In genomic region chr15:87541656-87542055, GRCm38 (mm10) we compare ENCODE assay signal across 15 mouse cellular contexts. TPM values are rescaled to one million over a fixed set of nuclear protein-coding genes. Genes with fewer than 3 reads are reported as not detected.
A peak's percentile ranks its signal among the peaks of the same experiment; 100 is the strongest.
DNase-seq lines count a peak whose midpoint lies in the region; ATAC-seq and TF ChIP-seq lines count a peak whose summit lies in the region.
"Had no signal": no experiment of that assay in that cellular context is flagged by ENCODE, and none has a peak within 500 bp of the region (broad histone marks: within the 10 kb centered on the region; RNA-seq: fewer than 3 reads in every experiment).

No protein-coding gene starts in this region.

- no peak overlapping the region for H3K4me3 ChIP-seq in lung, embryonic 14.5 days (ENCODE audit: low read depth, low read length)
- no peak overlapping the region for H3K4me3 ChIP-seq in lung, postnatal 0 days (ENCODE audit: low read depth, low read length)
- H3K4me3 ChIP-seq in cortical plate, adult 2 months (ENCODE audit: insufficient read depth, low read length): no peak overlapping the region
- H3K4me3 ChIP-seq: hindbrain, embryonic 13.5 days; limb, embryonic 13.5 days had no signal

- H3K27me3 ChIP-seq in lung, embryonic 14.5 days (ENCODE audit: insufficient read depth, low read length): peaks cover 45% of the 10 kb centered on the region
- peaks cover 30% of the 10 kb centered on the region for H3K27me3 ChIP-seq in lung, postnatal 0 days (replicated peaks; ENCODE audit: insufficient read depth, low read length)

- H3K36me3 ChIP-seq in lung, embryonic 14.5 days (ENCODE audit: insufficient read depth): no peaks in the 10 kb centered on the region
- H3K36me3 ChIP-seq in lung, postnatal 0 days (ENCODE audit: insufficient read depth, low read length): no peaks in the 10 kb centered on the region
- H3K36me3 ChIP-seq: hindbrain, embryonic 13.5 days; limb, embryonic 13.5 days had no signal

- H3K9ac ChIP-seq in lung, embryonic 14.5 days: no peak overlapping the region
- no peak overlapping the region for H3K9ac ChIP-seq in lung, postnatal 0 days (replicated peaks; ENCODE audit: low read depth)
- H3K9ac ChIP-seq: hindbrain, embryonic 13.5 days; limb, embryonic 13.5 days had no signal

- 56% methylated on average over 1 of the region's 1 CpGs for WGBS in lung, embryonic 14.5 days
- 36% methylated on average over 1 of the region's 1 CpGs for WGBS in lung, postnatal 0 days

- no peaks in the 10 kb centered on the region for H3K4me1 ChIP-seq in lung, embryonic 14.5 days (ENCODE audit: insufficient read depth)
- H3K4me1 ChIP-seq in lung, postnatal 0 days (ENCODE audit: insufficient read depth, low read depth, low read length): no peaks in the 10 kb centered on the region
- H3K4me1 ChIP-seq in cortical plate, adult 2 months (ENCODE audit: control insufficient read depth, insufficient read depth, low read length): no peaks in the 10 kb centered on the region; the same call in 1 of the 2 replicates

- TF ChIP-seq EP300 in lung, postnatal 0 days (IDR thresholded peaks at IDR 0.05): no peak

- no peak for TF ChIP-seq POLR2A in brain, embryonic 14.5 days (IDR thresholded peaks at IDR 0.05; ENCODE audit: borderline replicate concordance, extremely low read depth, insufficient read depth, insufficient read length, poor library complexity, severe bottlenecking)
- no peak for TF ChIP-seq POLR2A in cortical plate, adult 2 months (IDR thresholded peaks at IDR 0.05; ENCODE audit: extremely low read depth, insufficient read depth, low read length)

- no peak overlapping the region for H3K4me2 ChIP-seq in lung, embryonic 14.5 days
- H3K4me2 ChIP-seq in lung, postnatal 0 days (replicated peaks; ENCODE audit: low read depth, low read length): no peak overlapping the region
- H3K4me2 ChIP-seq: hindbrain, embryonic 13.5 days; limb, embryonic 13.5 days had no signal

- H3K9me3 ChIP-seq in lung, embryonic 14.5 days (ENCODE audit: low read depth, low read length): no peaks in the 10 kb centered on the region
- H3K9me3 ChIP-seq in lung, postnatal 0 days (ENCODE audit: low read length): no peaks in the 10 kb centered on the region
- H3K9me3 ChIP-seq: hindbrain, embryonic 13.5 days; limb, embryonic 13.5 days had no signal

- peak; percentile 6; the same call in 1 of the 2 replicates for TF ChIP-seq CTCF in lung, embryonic 14.5 days (IDR thresholded peaks at IDR 0.05; ENCODE audit: low read depth)
- no peak for TF ChIP-seq CTCF in lung, postnatal 0 days (IDR thresholded peaks at IDR 0.05)
- peak; percentile 33; the same call in 1 of the 2 replicates for TF ChIP-seq CTCF in brain, embryonic 14.5 days (IDR thresholded peaks at IDR 0.05; ENCODE audit: borderline replicate concordance, extremely low read depth, insufficient read depth, insufficient read length)
- peak; percentile 35; the same call in 1 of the 2 replicates for TF ChIP-seq CTCF in cortical plate, adult 2 months (IDR thresholded peaks at IDR 0.05; ENCODE audit: extremely low read depth, insufficient read depth, low read length)

- peak; percentile 55 for DNase-seq in heart, adult 11 months
- no peak for DNase-seq in heart, postnatal 4 days
- DNase-seq in lung, embryonic 14.5 days: no peak
- no peak for DNase-seq in lung, postnatal 0 days (ENCODE audit: low spot score)
- DNase-seq in brain, embryonic 14.5 days (ENCODE audit: low read depth): peak; percentile 28
- no peak for DNase-seq in embryo, embryonic 10 days (ENCODE audit: low spot score)
- DNase-seq in thymus, postnatal 4 days: no peak
- DNase-seq: adrenal gland, adult 2 months; gastrocnemius, postnatal 10 days; heart, postnatal 10 days; kidney, postnatal 10 days had no signal

- ATAC-seq in lung, embryonic 14.5 days (ENCODE audit: insufficient read depth): no peak
- no peak for ATAC-seq in lung, postnatal 0 days
- ATAC-seq: intestine, embryonic 16.5 days had no signal

- H3K27ac ChIP-seq in lung, embryonic 14.5 days (ENCODE audit: low read depth): no peak overlapping the region
- H3K27ac ChIP-seq in lung, postnatal 0 days (ENCODE audit: low read length): no peak overlapping the region
- H3K27ac ChIP-seq in cortical plate, adult 2 months (ENCODE audit: insufficient read depth, low read length): no peak overlapping the region
- H3K27ac ChIP-seq: hindbrain, embryonic 13.5 days; limb, embryonic 13.5 days had no signal

RNA-seq across cellular contexts. Expression of gene Fam19a5, which starts 2.4 kb away (rescaled TPM):
- total RNA-seq in heart, postnatal 4 days (2021): 1 to 10 TPM; 1.2 to 1.5 TPM
- 0.75 and 0.81 TPM in 2 replicates for polyA plus RNA-seq in lung, embryonic 14.5 days (2014; fragmentation: Nextera tagmentation; extraction: Ambion mirVana)
- polyA plus RNA-seq in lung, postnatal 0 days (2015; fragmentation: Nextera tagmentation; extraction: Ambion mirVana): 0.24 and 0.30 TPM in 2 replicates
- polyA plus RNA-seq in brain, embryonic 14.5 days (2012; rRNA removed): 60.4 and 69.0 TPM in 2 replicates
- 102 and 104 TPM in 2 replicates for polyA plus RNA-seq in cortical plate, adult 2 months (2012; rRNA removed)

Comparison
In these comparisons a context has a peak if more than half of its experiments do, and no peak if none do; other contexts are left out.
1. DNase-seq: peak in heart, adult 11 months (single experiment) and brain, embryonic 14.5 days (single experiment); none in heart, postnatal 4 days (single experiment), lung, embryonic 14.5 days (single experiment), lung, postnatal 0 days (single experiment), embryo, embryonic 10 days (single experiment) and thymus, postnatal 4 days (single experiment).
2. RNA of gene Fam19a5, which starts 2.4 kb away (polyA plus RNA-seq): 102 to 104 TPM in cortical plate, adult 2 months and 60.4 to 69.0 TPM in brain, embryonic 14.5 days; 0.75 to 0.81 TPM in lung, embryonic 14.5 days and 0.24 to 0.30 TPM in lung, postnatal 0 days; every median in the first group is over 10 times any median in the second.